Mouse (Mus musculus): Measurements from ENCODE around the gene Ltbp1. TPM values are rescaled to one million over a fixed set of nuclear protein-coding genes. Genes with fewer than 3 reads are reported as not detected.

The Ltbp1 gene
- polyA plus RNA-seq, 1 experiment: 27.7 TPM

DNA sequence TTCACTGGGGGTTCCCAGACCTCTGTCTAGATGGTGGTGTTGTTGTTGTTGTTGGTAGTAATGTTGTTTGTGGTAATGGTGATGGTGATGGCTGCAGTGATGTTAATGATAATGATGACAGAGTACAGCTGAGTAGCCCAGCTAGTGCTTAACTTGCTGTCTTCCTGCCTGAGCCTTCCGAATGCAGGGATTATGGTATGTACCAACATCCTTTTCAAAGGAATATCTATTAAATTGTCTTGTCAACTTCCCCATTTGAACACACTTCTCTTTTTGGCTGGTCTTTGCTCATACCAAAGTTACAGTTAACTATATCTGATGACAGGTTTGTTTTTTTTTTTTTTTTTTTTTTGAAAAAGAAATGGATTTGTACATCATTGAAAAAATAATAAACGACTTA, 191.6 kb downstream of the Ltbp1 start:
- no peak for DNase-seq
- WGBS: 89% methylated on average over 2 of the region's 2 CpGs
- 0 out of 2 replicates have a peak, but pooled peaks cover 4% of the 10 kb centered on the region for H3K4me1 ChIP-seq (ENCODE audit: control insufficient read depth, insufficient read depth, low read length)
- TF ChIP-seq POLR2A (IDR thresholded peaks at IDR 0.05; ENCODE audit: borderline replicate concordance, extremely low read depth, low read depth, low read length) (no peak), CTCF (IDR thresholded peaks at IDR 0.05; ENCODE audit: insufficient read depth, low read length) (no peak)
- no peak overlapping the region for H3K4me3 ChIP-seq (replicated peaks; ENCODE audit: extremely low read depth, low read depth, low read length)

- 88% methylated on average over 2 of the region's 2 CpGs for WGBS
- H3K4me1 ChIP-seq (ENCODE audit: control insufficient read depth, insufficient read depth, low read length): 0 out of 2 replicates have a peak, but pooled peaks cover 4% of the 10 kb centered on the region
- no peak for TF ChIP-seq POLR2A (IDR thresholded peaks at IDR 0.05; ENCODE audit: borderline replicate concordance, extremely low read depth, low read depth, low read length)
- TF ChIP-seq CTCF (IDR thresholded peaks at IDR 0.05; ENCODE audit: insufficient read depth, low read length): no peak
- no peak for DNase-seq
- no peak overlapping the region for H3K4me3 ChIP-seq (replicated peaks; ENCODE audit: extremely low read depth, low read depth, low read length)
Observed at GRCm38 (mm10) chr17:75198767-75199166, 193.4 kb downstream of the Ltbp1 start.

DNA sequence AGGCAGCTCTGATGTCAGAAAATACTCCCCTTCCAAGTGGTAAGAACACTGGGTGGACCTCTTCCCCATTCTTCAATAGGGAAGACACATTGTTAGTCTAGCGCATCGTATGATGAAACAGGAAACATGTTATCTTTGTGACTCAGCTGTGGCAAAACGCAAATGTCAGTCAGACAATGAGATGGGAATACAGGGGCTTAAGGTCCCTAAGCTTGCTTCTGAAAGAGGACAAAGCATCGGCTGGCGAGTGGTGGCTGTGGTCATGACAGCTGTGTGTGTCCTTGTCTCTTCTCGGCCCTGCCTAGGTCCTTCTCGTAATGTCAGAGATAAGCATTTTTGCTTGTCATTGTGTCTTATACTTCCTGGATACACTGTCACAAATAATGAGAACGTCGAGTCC, 194.3 kb downstream of the Ltbp1 start:
- DNase-seq: no peak
- WGBS: 38% methylated on average over 9 of the region's 9 CpGs
- Histone ChIP-seq H3K4me3 (replicated peaks; ENCODE audit: extremely low read depth, low read depth, low read length) (no peak overlapping the region), H3K4me1 (ENCODE audit: control insufficient read depth, insufficient read depth, low read length) (0 out of 2 replicates have a peak, but pooled peaks cover 4% of the 10 kb centered on the region)
- no peak for TF ChIP-seq POLR2A (IDR thresholded peaks at IDR 0.05; ENCODE audit: borderline replicate concordance, extremely low read depth, low read depth, low read length)
- TF ChIP-seq CTCF (IDR thresholded peaks at IDR 0.05; ENCODE audit: insufficient read depth, low read length): no peak

DNA sequence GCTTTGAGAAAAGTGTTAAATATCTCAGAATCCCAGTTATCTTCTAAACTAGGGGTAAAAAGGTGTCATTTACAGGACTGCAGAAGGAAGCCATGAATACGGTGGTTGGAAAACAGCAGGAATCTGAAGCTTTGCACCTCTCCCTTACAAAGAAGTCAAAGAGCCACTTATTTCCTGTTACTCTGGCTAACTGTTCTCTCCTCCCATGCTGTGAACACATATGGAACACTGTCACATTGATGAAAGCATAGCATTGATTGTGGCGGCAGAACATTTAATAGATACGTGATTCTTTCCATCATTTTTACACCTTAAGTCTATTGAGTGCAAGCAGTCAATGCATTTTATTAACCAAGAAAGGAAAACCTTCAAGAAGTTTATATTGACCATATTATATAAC, 196.9 kb downstream of the Ltbp1 start:
- TF ChIP-seq POLR2A (IDR thresholded peaks at IDR 0.05; ENCODE audit: borderline replicate concordance, extremely low read depth, low read depth, low read length): no peak
- H3K4me1 ChIP-seq (ENCODE audit: control insufficient read depth, insufficient read depth, low read length): 0 out of 2 replicates have a peak, but pooled peaks cover 4% of the 10 kb centered on the region
- DNase-seq: no peak
- H3K4me3 ChIP-seq (replicated peaks; ENCODE audit: extremely low read depth, low read depth, low read length): no peak overlapping the region
- WGBS: 98% methylated on average over 3 of the region's 3 CpGs

DNA sequence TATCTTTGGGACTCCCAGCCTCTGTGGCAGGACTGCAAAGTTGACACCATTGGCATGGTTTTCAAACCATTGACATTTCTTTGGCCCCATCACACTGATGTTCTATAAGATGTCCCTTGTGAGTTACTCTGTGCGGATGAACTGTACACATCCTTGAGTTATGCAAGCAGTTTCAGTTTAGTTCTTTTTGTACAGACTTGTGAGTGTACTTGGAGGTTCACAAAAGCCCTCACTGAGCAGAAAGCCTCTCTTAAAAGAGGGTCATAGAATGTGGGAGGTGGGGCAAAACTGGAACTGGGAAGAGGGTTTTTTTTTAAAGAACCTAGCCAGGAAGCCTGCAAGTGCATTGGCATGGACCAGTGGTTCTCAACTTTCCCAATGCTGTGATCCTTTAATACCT, 198.7 kb downstream of the Ltbp1 start:
- no peak overlapping the region for H3K4me3 ChIP-seq (replicated peaks; ENCODE audit: extremely low read depth, low read depth, low read length)
- 0 out of 2 replicates have a peak, but pooled peaks cover 4% of the 10 kb centered on the region for H3K4me1 ChIP-seq (ENCODE audit: control insufficient read depth, insufficient read depth, low read length)
- WGBS: 70% methylated on average over 1 of the region's 1 CpGs
- no peak for DNase-seq
- TF ChIP-seq POLR2A (IDR thresholded peaks at IDR 0.05; ENCODE audit: borderline replicate concordance, extremely low read depth, low read depth, low read length) (no peak), CTCF (IDR thresholded peaks at IDR 0.05; ENCODE audit: insufficient read depth, low read length) (no peak)

DNA sequence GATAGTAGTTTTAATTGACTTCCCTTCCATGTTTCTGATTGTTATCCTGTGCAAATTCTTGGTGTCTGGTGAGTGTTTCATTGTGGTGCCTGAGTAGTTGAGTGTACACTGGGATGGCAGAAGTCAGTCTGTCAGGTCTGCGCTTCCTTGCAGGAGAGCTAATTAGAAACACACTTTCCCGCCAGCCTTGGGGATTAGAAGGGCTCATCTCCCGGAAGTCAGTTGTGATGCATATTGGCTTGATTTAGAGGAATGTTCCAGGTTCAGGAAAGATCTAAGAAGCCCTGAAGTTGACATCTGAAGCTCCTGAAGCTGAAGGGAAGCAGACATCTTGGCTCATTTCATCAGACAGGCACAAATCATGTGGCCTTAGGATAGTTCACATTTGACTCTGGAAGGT, 200.9 kb downstream of the Ltbp1 start:
- Histone ChIP-seq H3K4me3 (replicated peaks; ENCODE audit: extremely low read depth, low read depth, low read length) (no peak overlapping the region), H3K4me1 (ENCODE audit: control insufficient read depth, insufficient read depth, low read length) (no peaks in the 10 kb centered on the region)
- no peak for DNase-seq
- TF ChIP-seq POLR2A (IDR thresholded peaks at IDR 0.05; ENCODE audit: borderline replicate concordance, extremely low read depth, low read depth, low read length): no peak
- no peak for TF ChIP-seq CTCF (IDR thresholded peaks at IDR 0.05; ENCODE audit: insufficient read depth, low read length)
- whole genome bisulfite sequencing: 79% methylated on average over 3 of the region's 3 CpGs

DNA sequence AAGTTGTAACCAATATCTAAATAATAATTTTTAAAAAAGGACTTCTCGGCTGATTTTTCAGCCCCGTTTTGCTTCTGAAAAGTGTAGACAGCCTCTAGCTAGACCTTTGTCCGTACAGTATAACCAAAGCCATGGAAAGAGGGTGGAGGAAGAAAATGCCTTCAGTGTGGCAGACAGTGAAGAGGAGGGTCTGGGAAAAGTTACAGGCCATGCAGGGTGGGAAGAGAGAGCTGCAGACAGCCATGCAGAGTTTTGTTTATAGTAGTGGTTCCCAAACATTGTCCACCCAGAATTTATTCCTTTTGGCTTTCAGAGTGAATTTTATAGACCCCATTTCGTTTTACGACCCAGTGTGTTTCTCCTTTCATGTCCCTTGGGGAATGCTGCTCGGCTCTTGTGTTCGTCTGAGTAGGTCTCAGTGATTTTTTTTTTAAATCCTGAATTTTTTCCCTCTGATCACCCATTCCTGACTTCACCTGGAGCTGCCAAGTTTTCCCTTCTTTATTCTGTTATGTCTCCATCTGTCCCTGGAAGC, 202.9 kb downstream of the Ltbp1 start:
- no peak overlapping the region for H3K4me3 ChIP-seq (replicated peaks; ENCODE audit: extremely low read depth, low read depth, low read length)
- TF ChIP-seq CTCF (IDR thresholded peaks at IDR 0.05; ENCODE audit: insufficient read depth, low read length) (no peak), POLR2A (IDR thresholded peaks at IDR 0.05; ENCODE audit: borderline replicate concordance, extremely low read depth, low read depth, low read length) (no peak)
- no peak for DNase-seq
- no peaks in the 10 kb centered on the region for H3K4me1 ChIP-seq (ENCODE audit: control insufficient read depth, insufficient read depth, low read length)
- 89% methylated on average over 7 of the region's 7 CpGs for WGBS

DNA sequence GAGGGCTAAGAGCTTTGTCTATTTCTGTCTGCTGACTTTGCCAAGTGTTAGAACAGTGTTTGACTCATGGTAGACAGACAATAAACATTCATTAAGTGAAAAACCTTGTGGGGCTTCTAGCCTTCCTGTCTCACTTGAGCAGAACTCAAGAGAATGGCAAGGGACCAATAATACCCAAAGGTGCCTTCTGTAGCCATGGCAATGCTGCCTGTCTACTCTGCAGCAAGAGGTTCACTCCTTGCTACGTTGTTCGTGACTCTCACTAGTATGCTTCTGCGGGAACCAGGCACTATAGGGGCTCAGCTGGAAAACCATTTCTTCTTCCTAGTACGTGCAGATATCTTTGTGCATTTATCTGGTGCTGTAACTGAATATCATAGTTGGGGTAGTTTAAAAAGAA, 205.2 kb downstream of the Ltbp1 start:
- TF ChIP-seq CTCF (IDR thresholded peaks at IDR 0.05; ENCODE audit: insufficient read depth, low read length) (no peak), POLR2A (IDR thresholded peaks at IDR 0.05; ENCODE audit: borderline replicate concordance, extremely low read depth, low read depth, low read length) (no peak)
- 90% methylated on average over 4 of the region's 4 CpGs for WGBS
- no peak overlapping the region for H3K4me3 ChIP-seq (replicated peaks; ENCODE audit: extremely low read depth, low read depth, low read length)
- H3K4me1 ChIP-seq (ENCODE audit: control insufficient read depth, insufficient read depth, low read length): no peaks in the 10 kb centered on the region
- DNase-seq: no peak

DNA sequence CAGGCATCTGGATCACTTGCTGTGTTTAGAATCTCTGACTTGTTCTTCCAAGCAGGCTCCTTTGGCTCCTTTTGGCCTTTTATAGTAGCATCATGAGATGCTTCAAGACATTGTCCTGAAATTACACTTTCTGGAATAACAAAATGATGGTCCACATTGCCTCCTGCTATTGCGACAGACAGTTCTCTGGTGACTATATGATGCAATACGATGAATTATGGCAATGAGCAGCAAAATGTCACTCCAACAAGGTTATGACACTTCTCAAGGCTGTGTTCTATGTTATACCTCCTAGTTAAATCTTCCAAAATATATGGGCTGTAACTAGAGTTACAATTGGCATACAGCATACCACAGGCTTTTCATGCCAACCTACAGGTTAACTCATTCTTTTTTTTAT, 211.0 kb downstream of the Ltbp1 start:
- DNase-seq: no peak

DNA sequence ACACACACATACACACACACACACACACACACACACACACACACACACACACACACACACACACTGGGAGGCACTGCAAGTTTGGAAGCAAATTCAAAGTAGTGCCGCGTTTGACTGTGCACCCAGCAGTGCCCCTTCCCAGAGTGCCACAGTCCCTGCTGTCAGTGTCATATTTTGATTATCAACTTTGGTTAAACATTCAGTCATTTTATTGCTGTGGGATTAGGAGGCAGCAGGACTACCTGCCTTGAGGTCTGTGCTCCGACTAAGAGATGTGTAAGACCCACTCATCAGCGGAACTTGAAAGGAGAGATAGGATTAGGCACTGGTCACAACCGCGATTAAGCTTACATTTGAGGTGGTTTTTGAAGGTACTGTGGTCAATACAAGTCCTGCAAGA, 213.3 kb downstream of the Ltbp1 start:
- no peaks in the 10 kb centered on the region for H3K4me1 ChIP-seq (ENCODE audit: control insufficient read depth, insufficient read depth, low read length)
- no peak for DNase-seq
- no peak overlapping the region for H3K4me3 ChIP-seq (replicated peaks; ENCODE audit: extremely low read depth, low read depth, low read length)
- TF ChIP-seq POLR2A (IDR thresholded peaks at IDR 0.05; ENCODE audit: borderline replicate concordance, extremely low read depth, low read depth, low read length) (no peak), CTCF (IDR thresholded peaks at IDR 0.05; ENCODE audit: insufficient read depth, low read length) (no peak)
- 82% methylated on average over 6 of the region's 6 CpGs for WGBS

More for the DNA sequence above, 211.0 kb downstream of the Ltbp1 start:
- Histone ChIP-seq H3K4me1 (ENCODE audit: control insufficient read depth, insufficient read depth, low read length) (no peaks in the 10 kb centered on the region), H3K4me3 (replicated peaks; ENCODE audit: extremely low read depth, low read depth, low read length) (no peak overlapping the region)
- WGBS: 87% methylated on average over 2 of the region's 2 CpGs
- TF ChIP-seq POLR2A (IDR thresholded peaks at IDR 0.05; ENCODE audit: borderline replicate concordance, extremely low read depth, low read depth, low read length) (no peak), CTCF (IDR thresholded peaks at IDR 0.05; ENCODE audit: insufficient read depth, low read length) (no peak)
